Mouse (Mus musculus) monocyte, adult 5-6 weeks (primary cell): Measurements from ENCODE around the gene Il17rc. TPM values are rescaled to one million over a fixed set of nuclear protein-coding genes. Genes with fewer than 3 reads are reported as not detected.

Experiments
- ATAC-seq: fragments of 153-309, 156-312 bp; replicated peaks from 2 replicates; pipeline ENCODE4 v1.8.0; 2017; ENCODE audit warnings: mild to moderate bottlenecking; ENCODE audit not compliant: low TSS enrichment, insufficient number of reproducible peaks, severe bottlenecking, poor library complexity, low FRiP score
- total RNA-seq: library from RNA; stranded (forward); fragments of 200-1000, 200-491, 200-594 nt; gene quantifications from 3 replicates; pipeline ENCODE4 v1.2.3, GENCODE M21; 2017

Il17rc gene
- total RNA-seq, 1 experiment from 2014 or later = not detected

GRCm38 (mm10) chr6:113483729-113484128, 12.5 kb downstream of the Il17rc start:
- no peak for ATAC-seq

GRCm38 (mm10) chr6:113487125-113487576, 15.9 kb downstream of the Il17rc start:
- ATAC-seq = no peak

GRCm38 (mm10) chr6:113489410-113489809, 18.2 kb downstream of the Il17rc start:
- no peak for ATAC-seq

DNA sequence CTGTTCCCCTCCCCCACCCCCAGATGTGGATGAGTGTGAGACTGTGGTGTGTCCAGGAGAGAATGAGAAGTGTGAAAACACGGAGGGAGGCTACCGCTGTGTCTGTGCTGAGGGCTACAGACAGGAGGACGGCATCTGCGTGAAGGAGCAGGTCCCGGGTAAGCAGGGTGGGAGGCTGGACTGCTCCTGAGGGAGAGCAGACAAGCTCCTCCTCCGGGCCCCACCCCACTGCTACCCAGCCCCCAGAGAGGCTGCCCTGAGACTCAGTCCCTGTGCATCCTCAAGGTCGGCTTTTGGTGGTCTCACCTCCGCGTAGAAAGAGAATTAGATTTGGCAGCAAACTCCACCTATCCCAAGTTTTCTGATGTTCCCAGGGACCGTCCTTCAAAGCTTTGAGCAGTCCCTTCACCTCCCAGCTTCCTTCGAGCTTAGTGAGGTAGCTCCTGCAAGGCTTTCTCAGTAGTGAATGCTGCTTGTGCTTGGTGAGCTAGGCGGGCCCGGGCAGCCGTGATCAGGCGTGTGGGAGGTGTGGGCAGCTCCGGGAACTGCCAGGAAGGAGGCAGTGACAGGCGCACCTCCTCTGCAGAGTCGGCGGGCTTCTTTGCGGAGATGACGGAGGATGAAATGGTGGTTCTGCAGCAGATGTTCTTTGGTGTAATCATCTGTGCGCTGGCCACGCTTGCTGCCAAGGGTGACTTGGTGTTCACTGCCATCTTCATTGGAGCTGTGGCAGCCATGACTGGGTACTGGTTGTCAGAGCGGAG, 21.1 kb downstream of the Il17rc start:
- ATAC-seq = no peak

DNA sequence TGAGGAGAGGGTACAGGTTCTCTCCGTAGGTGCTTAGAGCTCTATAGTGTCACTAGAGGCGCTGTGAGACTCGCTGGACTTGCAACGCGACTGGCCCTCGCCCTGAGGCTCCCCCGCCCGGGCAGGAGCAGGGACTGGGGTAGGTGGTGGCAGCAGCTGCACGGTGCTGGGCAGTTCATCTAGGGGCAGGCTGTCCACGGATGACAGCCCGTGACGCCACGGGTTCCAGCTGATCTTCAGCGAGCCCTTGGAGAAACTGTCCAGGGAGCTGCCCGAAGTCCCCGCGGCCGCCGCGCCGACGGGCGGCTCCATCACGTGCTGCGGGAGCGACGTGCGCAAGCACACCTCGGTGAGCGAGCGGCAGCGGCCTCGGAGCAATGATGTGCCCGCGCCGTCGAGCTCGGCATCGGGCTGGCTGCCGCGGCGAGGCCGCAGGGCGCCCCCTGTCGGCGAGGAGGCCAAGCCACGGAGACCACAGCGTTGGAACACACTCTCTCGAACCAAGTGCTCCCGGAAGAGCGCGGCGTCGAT, 23.1 kb downstream of the Il17rc start:
- peak; percentile 75 for ATAC-seq

DNA sequence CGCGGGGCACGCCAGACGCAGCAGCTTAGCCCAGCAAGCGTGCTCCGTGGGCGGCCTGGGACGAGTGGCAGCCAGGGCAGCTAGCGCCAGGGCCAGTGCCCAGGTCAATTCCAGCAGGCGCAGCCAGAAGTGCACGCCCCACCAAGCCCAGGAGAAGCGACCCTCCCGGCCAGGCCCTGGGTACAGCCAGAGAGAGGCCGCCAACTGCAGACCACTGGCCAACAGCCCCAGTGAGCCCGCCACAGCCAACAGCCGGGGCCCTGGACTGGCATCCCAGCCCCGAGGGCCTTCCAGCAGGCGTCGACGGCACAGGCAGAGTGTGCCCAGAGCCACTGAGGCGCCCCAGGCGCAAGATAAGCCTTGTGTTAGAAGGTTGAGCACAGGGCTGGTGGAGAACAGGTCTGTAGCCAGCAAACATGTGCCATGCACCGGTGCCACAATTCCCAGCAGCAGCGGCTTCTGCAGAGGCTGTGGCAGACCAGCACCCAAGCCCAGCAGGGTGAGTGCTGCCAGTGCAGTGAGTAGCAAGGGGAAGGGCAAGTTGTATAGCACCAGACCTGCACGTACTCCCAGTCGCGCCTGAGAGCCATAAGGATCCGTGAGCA, 23.9 kb downstream of the Il17rc start:
- ATAC-seq = no peak

GRCm38 (mm10) chr6:113499346-113499745, 28.1 kb downstream of the Il17rc start:
- no peak for ATAC-seq

DNA sequence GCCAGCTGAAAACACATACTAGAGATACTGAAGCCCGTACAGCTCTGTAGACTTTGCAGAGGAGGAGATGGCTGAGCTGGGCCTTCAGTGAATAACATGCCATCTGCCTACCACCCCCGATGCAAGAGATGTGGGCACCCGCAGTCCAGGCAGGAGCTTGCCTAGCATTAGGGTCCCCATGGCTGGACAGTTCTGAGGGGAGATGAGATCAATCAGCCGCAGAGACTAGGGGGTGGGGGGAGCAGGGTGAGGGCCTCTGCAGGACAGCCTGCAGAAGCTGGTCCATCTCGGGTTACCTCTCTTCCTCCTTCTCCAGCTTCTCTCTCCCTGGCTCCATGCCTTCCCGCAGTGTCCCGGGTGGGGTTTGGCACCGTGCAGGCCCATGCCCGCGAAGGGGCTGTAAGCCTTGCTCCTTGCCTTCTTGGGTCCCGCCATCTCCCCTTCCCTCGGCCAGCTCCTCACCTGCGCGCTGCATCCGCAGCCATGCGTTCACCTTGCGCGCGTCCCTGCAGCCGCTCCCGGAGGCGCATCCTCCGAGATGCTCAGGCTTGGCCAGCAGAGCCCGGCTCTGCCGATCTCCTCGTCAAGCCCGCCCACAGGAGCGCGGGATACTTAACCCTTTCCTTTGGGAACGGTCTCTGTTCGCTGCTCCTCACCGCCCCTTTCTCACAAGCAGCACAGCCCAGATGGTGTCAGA, 30.3 kb downstream of the Il17rc start, which contains the start of gene Prrt3:
Prrt3 (minus strand) TSS at position 544 of the 697 bp plus-strand sequence.
- ATAC-seq = no peak

- ATAC-seq = no peak
Observed at GRCm38 (mm10) chr6:113502801-113503200, 31.6 kb downstream of the Il17rc start.

GRCm38 (mm10) chr6:113505689-113506088, 34.5 kb downstream of the Il17rc start:
- ATAC-seq = no peak

DNA sequence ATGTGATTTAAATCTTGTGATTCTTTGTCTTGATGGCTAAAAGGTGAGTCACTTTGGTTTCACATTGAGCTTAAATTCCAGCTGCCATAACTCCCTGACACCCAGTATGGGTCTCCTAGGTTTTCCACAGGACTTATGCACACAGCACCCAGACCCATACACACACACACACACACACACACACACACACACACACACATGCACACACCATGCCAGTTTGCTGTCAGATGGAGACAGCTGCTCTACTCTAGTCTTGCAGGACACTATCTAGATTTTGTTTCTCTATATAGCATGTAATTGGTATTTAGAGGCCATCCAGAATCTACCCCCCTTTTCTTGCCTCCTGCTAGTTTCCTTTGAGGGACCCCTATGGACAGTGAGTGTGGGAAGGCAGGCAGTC, 35.9 kb downstream of the Il17rc start:
- no peak for ATAC-seq

- ATAC-seq = no peak
Observed at GRCm38 (mm10) chr6:113508272-113508946, 37.2 kb downstream of the Il17rc start.

DNA sequence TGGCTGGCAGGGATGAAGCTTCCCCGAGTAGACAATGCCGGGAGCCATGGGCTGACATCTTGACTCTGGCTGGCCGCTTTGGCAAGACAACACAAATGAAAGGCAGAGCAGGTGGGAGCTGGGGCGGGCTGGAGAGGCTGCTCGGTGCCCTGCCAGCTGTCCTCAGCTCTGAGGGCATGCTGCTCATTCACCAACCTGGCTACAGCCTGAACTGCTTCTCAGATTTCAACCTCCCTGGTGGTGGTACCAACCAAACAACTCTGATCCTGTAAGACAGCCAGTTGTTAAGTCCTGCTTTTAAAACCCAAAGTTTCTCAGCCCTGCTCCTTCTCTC, 37.7 kb downstream of the Il17rc start:
- ATAC-seq = no peak

DNA sequence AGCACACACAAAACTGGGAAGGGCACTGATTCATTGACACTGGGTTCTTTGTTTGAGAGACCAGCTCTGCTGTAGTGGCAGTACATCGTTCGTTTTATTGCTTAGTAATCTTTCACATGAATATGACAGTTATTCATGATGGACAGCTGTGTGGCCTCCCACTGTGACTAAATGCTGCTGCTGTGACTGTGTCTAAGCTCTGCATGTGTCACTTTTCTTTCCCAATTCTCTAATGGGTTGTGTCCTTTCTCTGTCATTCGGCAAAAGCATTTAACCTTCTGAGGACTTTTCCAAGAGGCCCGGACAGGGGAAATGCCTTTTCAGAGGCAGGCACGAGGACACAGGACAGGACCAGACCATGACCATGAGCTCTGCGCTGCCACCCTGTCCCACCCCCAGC, 42.7 kb downstream of the Il17rc start:
- ATAC-seq = no peak

- no peak for ATAC-seq
Observed at GRCm38 (mm10) chr6:113514600-113514999, 43.4 kb downstream of the Il17rc start.

GRCm38 (mm10) chr6:113517434-113518080, 46.3 kb downstream of the Il17rc start:
- no peak; the same call in 1 of the 2 replicates for ATAC-seq

GRCm38 (mm10) chr6:113522310-113522709, 51.1 kb downstream of the Il17rc start:
- no peak for ATAC-seq

GRCm38 (mm10) chr6:113523420-113523819, 52.2 kb downstream of the Il17rc start:
- no peak for ATAC-seq
